Mouse (Mus musculus): ENCODE data around the gene Abcb1b.

- TF ChIP-seq POLR2A (IDR thresholded peaks at IDR 0.05; ENCODE audit: extremely low read depth, insufficient read depth, low read length) (no peak), CTCF (IDR thresholded peaks at IDR 0.05; ENCODE audit: extremely low read depth, insufficient read depth, low read length) (no peak)
These were observed 65.8 kb downstream of the Abcb1b start for GRCm38 (mm10) chr5:8863580-8864337.
